Mouse (Mus musculus) heart, postnatal 0 days (tissue): ENCODE measurements around the gene Crim1. TPM values are rescaled to one million over a fixed set of nuclear protein-coding genes. Genes with fewer than 3 reads are reported as not detected.

Experiments
- ATAC-seq: fragments of 200-750 bp; cut with Nextera tagmentation; 2 replicates; pipeline ENCODE4 v1.8.0; 2017; ENCODE audit warnings: low read depth, moderate number of reproducible peaks, moderate library complexity; ENCODE audit not compliant: insufficient read depth
- DNase-seq: peaks from one replicate; pipeline ENCODE4 v3.0.0-alpha.2; 2016; ENCODE audit warnings: low spot score
- H3K27ac ChIP-seq: fragments of 300-500 bp; sonication (generic); 2 replicates; pipeline ENCODE4 v1.5.1; 2014; ENCODE audit warnings: low read depth, mild to moderate bottlenecking
- H3K27me3 ChIP-seq: fragments of 300-500 bp; sonication (generic); 2 replicates; pipeline ENCODE4 v1.6.1; 2014; ENCODE audit warnings: low read length, mixed read lengths; ENCODE audit not compliant: control insufficient read depth, insufficient read depth
- H3K36me3 ChIP-seq: fragments of 300-500 bp; sonication (generic); replicated peaks from 2 replicates; pipeline ENCODE4 v1.6.1; 2014; ENCODE audit warnings: low read length, mixed read lengths; ENCODE audit not compliant: control insufficient read depth, insufficient read depth
- H3K4me1 ChIP-seq: fragments of 300-500 bp; sonication (generic); 2 replicates; pipeline ENCODE4 v1.6.1; 2014; ENCODE audit warnings: antibody characterized with exemption; ENCODE audit not compliant: control insufficient read depth, insufficient read depth
- H3K4me2 ChIP-seq: fragments of 300-500 bp; sonication (generic); 2 replicates; pipeline ENCODE4 v1.6.1; 2014; ENCODE audit warnings: low read depth, mild to moderate bottlenecking, low read length, moderate library complexity
- H3K4me3 ChIP-seq: fragments of 300-500 bp; sonication (generic); 2 replicates; pipeline ENCODE4 v1.5.1; 2014; ENCODE audit warnings: low read depth, low read length
- H3K9ac ChIP-seq: fragments of 300-500 bp; sonication (generic); replicated peaks from 2 replicates; pipeline ENCODE4 v1.6.1; 2014; ENCODE audit warnings: low read depth, low read length, mixed read lengths
- H3K9me3 ChIP-seq: fragments of 300-500 bp; sonication (generic); replicated peaks from 2 replicates; pipeline ENCODE4 v1.6.1; 2016; ENCODE audit warnings: low read length; ENCODE audit not compliant: control insufficient read depth
- CTCF ChIP-seq: IDR thresholded peaks from 2 replicates; pipeline ENCODE4 v1.5.1; 2016; ENCODE audit warnings: antibody characterized with exemption, control low read depth, low read depth
- EP300 ChIP-seq: IDR thresholded peaks from 2 replicates; pipeline ENCODE4 v1.6.1; 2016; ENCODE audit warnings: antibody characterized with exemption, low read depth
- WGBS: fragments of 180-500 bp; shearing (Covaris S2); extraction: QIAGEN DNeasy Blood & Tissue Kit; methylation state at CpG from one replicate; pipeline ENCODE4 v1.1.7; 2014; 5-methylcytosine and 5-hydroxymethylcytosine counted together
- microRNA-seq: library from miRNA; unstranded; fragments of <30 nt; microRNA quantifications from one replicate; pipeline ENCODE4, GENCODE M21; 2016
- polyA plus RNA-seq: library from polyadenylated mRNA; unstranded; fragments of >200 nt; fragmentation: Nextera tagmentation; extraction: Ambion mirVana; gene quantifications from 2 replicates; pipeline ENCODE4 v1.2.1, GENCODE M21; 2015
- total RNA-seq: library from RNA; depleted of rRNA; stranded (reverse); fragments of >200 nt; gene quantifications from 2 replicates; pipeline ENCODE4 v1.2.3, GENCODE M21; 2014; ENCODE audit warnings: low replicate concordance; rRNA removed

Crim1 gene
- total and polyA plus RNA-seq, 2 experiments from 2014 or later = 3.3 to 47.5 TPM

DNA sequence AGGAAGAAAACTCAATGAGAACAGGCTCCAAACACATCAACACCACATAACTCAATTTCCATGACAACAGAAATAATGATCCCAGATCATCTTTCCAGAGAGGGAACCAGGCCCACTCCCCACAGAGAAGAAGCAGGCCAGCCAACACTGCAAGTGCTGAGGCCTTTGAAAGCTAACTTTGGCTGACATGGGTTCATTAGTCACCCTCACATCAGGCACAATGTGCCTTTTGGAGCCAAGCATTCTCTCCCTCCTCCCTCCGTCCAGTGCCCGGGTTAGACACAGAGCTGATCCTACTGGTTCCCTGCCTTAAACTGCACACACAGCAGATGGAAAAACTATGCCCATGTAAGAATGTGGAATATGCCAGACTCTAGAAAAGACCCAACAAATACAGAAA, 209.9 kb downstream of the Crim1 start:
- Histone ChIP-seq H3K4me3 (no peak overlapping the region), H3K9ac (no peak overlapping the region), H3K27ac (no peak overlapping the region), H3K27me3 (no peaks in the 10 kb centered on the region), H3K9me3 (no peaks in the 10 kb centered on the region), H3K36me3 (peaks cover 28% of the 10 kb centered on the region), H3K4me2 (no peak overlapping the region), H3K4me1 (peaks cover 15% of the 10 kb centered on the region)
- DNase-seq = no peak
- WGBS = 58% methylated on average over 2 of the region's 2 CpGs
- no peak for ATAC-seq
- TF ChIP-seq EP300 (no peak), CTCF (no peak)

DNA sequence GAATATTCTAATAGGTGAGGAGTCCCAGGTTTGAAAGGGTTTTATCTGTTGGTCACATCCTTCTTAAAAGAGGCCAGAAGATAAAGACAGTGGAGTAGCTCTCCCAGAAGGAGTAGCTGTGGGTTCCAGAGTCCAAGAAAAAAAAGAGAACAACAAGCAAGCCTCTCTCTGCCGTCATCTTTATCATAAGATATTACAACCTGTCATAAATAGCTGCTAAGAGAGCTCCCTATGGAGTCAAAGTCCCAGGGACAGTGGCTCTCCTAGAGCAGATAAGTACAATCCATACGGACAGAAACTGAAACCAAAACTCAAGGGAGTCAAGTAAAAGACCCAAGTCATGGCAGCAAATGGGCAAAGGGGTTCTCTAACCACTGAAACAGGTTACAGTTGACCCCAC, 215.2 kb downstream of the Crim1 start:
- 27% methylated on average over 2 of the region's 2 CpGs for WGBS
- no peak for DNase-seq
- H3K27me3 ChIP-seq = no peaks in the 10 kb centered on the region
- no peak overlapping the region for H3K9ac ChIP-seq
- no peak overlapping the region for H3K4me3 ChIP-seq
- H3K4me1 ChIP-seq = peaks cover 24% of the 10 kb centered on the region
- peaks cover 19% of the 10 kb centered on the region for H3K36me3 ChIP-seq
- TF ChIP-seq CTCF (no peak), EP300 (no peak)
- H3K9me3 ChIP-seq = no peaks in the 10 kb centered on the region
- H3K4me2 ChIP-seq = peak overlapping the region; percentile 26
- no peak overlapping the region for H3K27ac ChIP-seq
- ATAC-seq = no peak

- H3K4me2 ChIP-seq = peak within 1 kb of the TSS; percentile 76
- no peaks in the 10 kb centered on the region for H3K9me3 ChIP-seq
- H3K9ac ChIP-seq = peak within 1 kb of the TSS; percentile 87
- ATAC-seq (peak; percentile 96), DNase-seq (peak; percentile 78)
- peak within 1 kb of the TSS; percentile 89 for H3K4me3 ChIP-seq
- H3K36me3 ChIP-seq = peaks cover 1% of the 10 kb centered on the region
- no peaks in the 10 kb centered on the region for H3K27me3 ChIP-seq
- peaks cover 24% of the 10 kb centered on the region for H3K4me1 ChIP-seq
- peak within 1 kb of the TSS; percentile 99 for H3K27ac ChIP-seq
- 1% methylated on average over 47 of the region's 67 CpGs for WGBS
- TF ChIP-seq EP300 (no peak), CTCF (no peak)
Observed at GRCm38 (mm10) chr17:78417381-78418281, 217.6 kb downstream of the Crim1 start, which contains the start of gene Fez2. Gene Fez2, minus strand, starts transcription at chr17:78418152.

- DNase-seq (no peak), ATAC-seq (no peak)
- no peak for TF ChIP-seq CTCF
- no peak for TF ChIP-seq EP300
- Histone ChIP-seq H3K27ac (no peak overlapping the region), H3K36me3 (no peaks in the 10 kb centered on the region), H3K4me2 (no peak overlapping the region), H3K4me3 (no peak overlapping the region), H3K9ac (no peak overlapping the region), H3K4me1 (peaks cover 26% of the 10 kb centered on the region), H3K27me3 (no peaks in the 10 kb centered on the region), H3K9me3 (no peaks in the 10 kb centered on the region)
- WGBS = 61% methylated on average over 4 of the region's 4 CpGs
Observed at GRCm38 (mm10) chr17:78419216-78419615, 219.2 kb downstream of the Crim1 start.

DNA sequence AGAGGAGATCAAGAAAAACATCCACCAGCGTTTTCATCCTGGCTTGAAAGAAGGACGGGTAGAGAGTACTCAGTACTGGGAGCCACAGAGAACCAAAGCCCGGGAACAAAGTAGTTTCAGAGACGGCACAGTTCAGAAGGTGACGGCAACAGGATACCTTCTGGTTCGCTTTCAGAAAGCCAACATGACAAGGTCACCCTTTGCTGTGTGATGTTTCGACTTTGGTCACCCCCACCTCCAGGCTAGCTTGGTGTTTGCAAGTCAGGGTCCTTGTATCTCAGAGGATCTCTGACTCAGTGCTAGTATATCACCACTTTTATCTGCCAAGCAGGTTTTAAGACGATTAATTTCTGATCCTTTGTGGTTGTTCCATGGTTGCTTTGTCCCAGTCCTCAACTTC, 225.0 kb downstream of the Crim1 start:
- DNase-seq = no peak
- 70% methylated on average over 8 of the region's 8 CpGs for WGBS
- H3K4me2 ChIP-seq = no peak overlapping the region
- no peaks in the 10 kb centered on the region for H3K9me3 ChIP-seq
- no peak overlapping the region for H3K27ac ChIP-seq
- TF ChIP-seq EP300 (no peak), CTCF (no peak)
- H3K4me1 ChIP-seq = peaks cover 8% of the 10 kb centered on the region; the same call in 1 of the 2 replicates
- H3K9ac ChIP-seq = no peak overlapping the region
- no peaks in the 10 kb centered on the region for H3K36me3 ChIP-seq
- H3K27me3 ChIP-seq = no peaks in the 10 kb centered on the region
- ATAC-seq = no peak
- H3K4me3 ChIP-seq = no peak overlapping the region

Small RNAs within 50 kb of the gene (microRNA-seq; reads per million reads assigned to microRNA genes)
- gene Gm25069 = not detected

Other genes starting within 250 kb of the Crim1 start
- 62.4 and 72.3 TPM in 2 replicates for gene Fez2, start 217.9 kb downstream of the Crim1 start, total RNA-seq
- gene Fez2, start 217.9 kb downstream of the Crim1 start, polyA plus RNA-seq = 63.2 and 65.6 TPM in 2 replicates